Mouse (Mus musculus) retina, postnatal 7 days (tissue): ENCODE measurements around the gene Frmpd2.

ENCODE experiments used
- DNase-seq: peaks from one replicate; pipeline ENCODE4 v3.0.0-alpha.2; 2012; ENCODE audit warnings: low read depth, low spot score

The Frmpd2 gene

GRCm38 (mm10) chr14:33607431-33607830 is 135.9 kb downstream of the Frmpd2 start:
- DNase-seq = no peak
